In genomic region chr8:71470146-71470912, GRCm38 (mm10) we compare ENCODE assay signal across 8 mouse cellular contexts. TPM values are rescaled to one million over a fixed set of nuclear protein-coding genes. Genes with fewer than 3 reads are reported as not detected.
DNase-seq lines count a peak whose midpoint lies in the region; ATAC-seq and TF ChIP-seq lines count a peak whose summit lies in the region.

No protein-coding gene starts in this region.

- H3K4me2 ChIP-seq in forebrain, embryonic 14.5 days (ENCODE audit: low read length) = peak overlapping the region; percentile 92
- H3K4me2 ChIP-seq in liver, embryonic 16.5 days (ENCODE audit: low read depth, low read length) = peak overlapping the region; percentile 97

- peaks cover 63% of the 10 kb centered on the region for H3K4me1 ChIP-seq in E14TG2a.4 (replicated peaks; ENCODE audit: low read depth, low read length)
- H3K4me1 ChIP-seq in forebrain, embryonic 14.5 days (ENCODE audit: control insufficient read depth, insufficient read depth, low read length) = peaks cover 13% of the 10 kb centered on the region
- peaks cover 26% of the 10 kb centered on the region for H3K4me1 ChIP-seq in liver, embryonic 16.5 days (ENCODE audit: control insufficient read depth, low read depth, low read length)

- DNase-seq in gastrocnemius, adult 2 months = no peak
- DNase-seq in gastrocnemius, postnatal 14 days = no peak
- DNase-seq in forebrain, embryonic 14.5 days (ENCODE audit: low spot score) = no peak
- DNase-seq in urinary bladder, adult 18-20 months (ENCODE audit: low spot score in 2 of 2) = no peak
- DNase-seq in frontal cortex, postnatal 25 days (ENCODE audit: low spot score in 2 of 2) = no peak
- no peak for DNase-seq in T-cell, adult 2 months (ENCODE audit: low spot score)

- no peaks in the 10 kb centered on the region for H3K27me3 ChIP-seq in E14TG2a.4 (ENCODE audit: insufficient read depth, low read length)
- no peaks in the 10 kb centered on the region for H3K27me3 ChIP-seq in forebrain, embryonic 14.5 days (replicated peaks; ENCODE audit: control insufficient read depth, insufficient read depth, low read length)
- no peaks in the 10 kb centered on the region for H3K27me3 ChIP-seq in liver, embryonic 16.5 days (ENCODE audit: control insufficient read depth, insufficient read depth, low read depth, low read length)

- TF ChIP-seq CTCF in gastrocnemius, adult 2 months (IDR thresholded peaks at IDR 0.05) = no peak
- TF ChIP-seq CTCF in E14TG2a.4 (conservative IDR thresholded peaks at IDR 0.05; ENCODE audit: low read length) = no peak

- peak overlapping the region; percentile 98 for H3K27ac ChIP-seq in gastrocnemius, adult 2 months
- no peak overlapping the region for H3K27ac ChIP-seq in forebrain, embryonic 14.5 days (ENCODE audit: low read depth, low read length)
- H3K27ac ChIP-seq in liver, embryonic 16.5 days (ENCODE audit: low read length) = peak overlapping the region; percentile 70

- intact Hi-C loops in gastrocnemius, adult 2 months (cut with DNase I) = no loop called here
- intact Hi-C loops in gastrocnemius, postnatal 14 days (cut with DNase I; ENCODE audit: low total_unique reads) = no loop called here

- H3K9me3 ChIP-seq in E14TG2a.4 (ENCODE audit: low read length) = no peaks in the 10 kb centered on the region
- no peaks in the 10 kb centered on the region for H3K9me3 ChIP-seq in forebrain, embryonic 14.5 days (replicated peaks; ENCODE audit: control insufficient read depth, low read length)
- no peaks in the 10 kb centered on the region for H3K9me3 ChIP-seq in liver, embryonic 16.5 days (replicated peaks; ENCODE audit: control insufficient read depth, low read length)

- H3K36me3 ChIP-seq in E14TG2a.4 (ENCODE audit: insufficient read depth, low read length) = peaks cover 76% of the 10 kb centered on the region
- peaks cover 47% of the 10 kb centered on the region for H3K36me3 ChIP-seq in forebrain, embryonic 14.5 days (ENCODE audit: control insufficient read depth, insufficient read depth, low read length)
- peaks cover 3% of the 10 kb centered on the region for H3K36me3 ChIP-seq in liver, embryonic 16.5 days (ENCODE audit: control insufficient read depth, insufficient read depth)

- peak overlapping the region; percentile 77 for H3K9ac ChIP-seq in forebrain, embryonic 14.5 days (ENCODE audit: low read length)
- peak overlapping the region; percentile 91 for H3K9ac ChIP-seq in liver, embryonic 16.5 days (ENCODE audit: low read depth, low read length)

- 84% methylated on average over 3 of the region's 3 CpGs for WGBS in forebrain, embryonic 14.5 days
- 83% methylated on average over 3 of the region's 3 CpGs for WGBS in liver, embryonic 16.5 days (ENCODE audit: insufficient replicate concordance)

- H3K4me3 ChIP-seq in gastrocnemius, adult 2 months = peak overlapping the region; percentile 96
- peak overlapping the region; percentile 89 for H3K4me3 ChIP-seq in E14TG2a.4 (replicated peaks; ENCODE audit: low read length)
- H3K4me3 ChIP-seq in forebrain, embryonic 14.5 days (ENCODE audit: low read depth, low read length) = peak overlapping the region; percentile 74
- peak overlapping the region; percentile 93 for H3K4me3 ChIP-seq in liver, embryonic 16.5 days (ENCODE audit: low read depth, low read length)

- no peak for ATAC-seq in forebrain, embryonic 14.5 days
- no peak for ATAC-seq in liver, embryonic 16.5 days (ENCODE audit: low read depth)

RNA-seq across cellular contexts. Expression of gene Dda1, which starts 1.3 kb away (rescaled TPM):
- 10 to 100 TPM; 26.8 to 31.1 TPM for total RNA-seq in gastrocnemius, adult 2 months (2021)
- total RNA-seq in gastrocnemius, postnatal 14 days (2021) = 10 to 100 TPM; 28.3 to 31.8 TPM
- polyA plus RNA-seq in forebrain, embryonic 14.5 days (2014; fragmentation: Nextera tagmentation; extraction: Ambion mirVana) = 207 and 225 TPM in 2 replicates
- polyA plus RNA-seq in liver, embryonic 16.5 days (2015; fragmentation: Nextera tagmentation; extraction: Ambion mirVana) = 32.1 and 32.8 TPM in 2 replicates

RNA-seq across cellular contexts. Expression of gene Mrpl34, which starts 5.6 kb away (rescaled TPM):
- 10 to 100 TPM; 59.1 to 84.3 TPM for total RNA-seq in gastrocnemius, adult 2 months (2021)
- total RNA-seq in gastrocnemius, postnatal 14 days (2021) = 10 to 100 TPM; 44.0 to 45.2 TPM
- polyA plus RNA-seq in forebrain, embryonic 14.5 days (2014; fragmentation: Nextera tagmentation; extraction: Ambion mirVana) = 185 and 214 TPM in 2 replicates
- 87.3 and 88.6 TPM in 2 replicates for polyA plus RNA-seq in liver, embryonic 16.5 days (2015; fragmentation: Nextera tagmentation; extraction: Ambion mirVana)

RNA-seq across cellular contexts. Expression of gene Abhd8, which starts 6.9 kb away (rescaled TPM):
- total RNA-seq in gastrocnemius, adult 2 months (2021) = 10 to 100 TPM; 22.5 to 24.9 TPM
- 10 to 100 TPM; 22.8 to 27.6 TPM for total RNA-seq in gastrocnemius, postnatal 14 days (2021)
- 75.7 and 93.7 TPM in 2 replicates for polyA plus RNA-seq in forebrain, embryonic 14.5 days (2014; fragmentation: Nextera tagmentation; extraction: Ambion mirVana)
- polyA plus RNA-seq in liver, embryonic 16.5 days (2015; fragmentation: Nextera tagmentation; extraction: Ambion mirVana) = 5.0 and 5.7 TPM in 2 replicates

RNA-seq across cellular contexts. Expression of gene Ano8, which starts 15.4 kb away (rescaled TPM):
- 10 to 100 TPM; 16.0 to 17.0 TPM for total RNA-seq in gastrocnemius, adult 2 months (2021)
- 10 to 100 TPM; 14.4 to 16.2 TPM for total RNA-seq in gastrocnemius, postnatal 14 days (2021)
- 5.4 and 6.3 TPM in 2 replicates for polyA plus RNA-seq in forebrain, embryonic 14.5 days (2014; fragmentation: Nextera tagmentation; extraction: Ambion mirVana)
- 0.07 and 0.14 TPM in 2 replicates for polyA plus RNA-seq in liver, embryonic 16.5 days (2015; fragmentation: Nextera tagmentation; extraction: Ambion mirVana)

RNA-seq across cellular contexts. Expression of gene Gtpbp3, which starts 17.6 kb away (rescaled TPM):
- total RNA-seq in gastrocnemius, adult 2 months (2021) = 10 to 100 TPM; 10.1 to 10.7 TPM
- total RNA-seq in gastrocnemius, postnatal 14 days (2021) = 1 to 10 TPM; 7.5 to 8.5 TPM
- polyA plus RNA-seq in forebrain, embryonic 14.5 days (2014; fragmentation: Nextera tagmentation; extraction: Ambion mirVana) = 2.2 and 3.8 TPM in 2 replicates
- polyA plus RNA-seq in liver, embryonic 16.5 days (2015; fragmentation: Nextera tagmentation; extraction: Ambion mirVana) = 5.3 and 5.4 TPM in 2 replicates
